Mouse (Mus musculus) liver, adult 2 months (tissue): ENCODE results near the gene Olfr203.
"Not testable (repeated sequence)": the region's sequence is repeated elsewhere in the genome, so short reads cannot be mapped to it uniquely, and the experiment has no call there.

Source experiments
- CTCF ChIP-seq: fragments of 200-500 bp; IDR thresholded peaks from 2 replicates; pipeline ENCODE4 v1.5.1; 2011; ENCODE audit warnings: low read depth, low read length, control low read depth
- POLR2A ChIP-seq: fragments of 200-500 bp; IDR thresholded peaks from 2 replicates; pipeline ENCODE4 v1.6.1; 2011; ENCODE audit warnings: low read length, control low read depth; ENCODE audit not compliant: insufficient read depth; ENCODE audit errors: extremely low read depth

DNA sequence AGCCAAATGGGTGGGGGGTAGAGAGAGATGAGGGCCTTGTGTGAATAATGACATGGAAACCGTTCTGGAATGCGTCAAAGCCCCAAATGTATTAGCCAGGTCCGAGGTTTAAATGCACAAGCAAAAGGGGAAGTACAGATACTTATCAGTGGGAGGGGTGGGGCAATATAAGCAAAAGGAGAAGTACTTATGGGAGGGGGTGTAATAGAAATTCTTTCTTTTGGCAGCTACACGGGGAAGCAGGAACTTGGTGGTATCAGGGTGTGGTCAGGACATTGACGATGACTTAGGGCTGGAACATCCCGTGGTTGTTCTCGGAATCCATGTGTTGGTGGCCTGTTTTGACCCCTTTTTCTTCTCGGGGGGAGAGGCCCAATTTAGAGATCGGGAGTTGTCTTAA, 11.1 kb upstream of the Olfr203 start:
- TF ChIP-seq CTCF, POLR2A: not testable (repeated sequence)
